Mouse (Mus musculus): ENCODE data around the gene Capn11.

The Capn11 gene

DNA sequence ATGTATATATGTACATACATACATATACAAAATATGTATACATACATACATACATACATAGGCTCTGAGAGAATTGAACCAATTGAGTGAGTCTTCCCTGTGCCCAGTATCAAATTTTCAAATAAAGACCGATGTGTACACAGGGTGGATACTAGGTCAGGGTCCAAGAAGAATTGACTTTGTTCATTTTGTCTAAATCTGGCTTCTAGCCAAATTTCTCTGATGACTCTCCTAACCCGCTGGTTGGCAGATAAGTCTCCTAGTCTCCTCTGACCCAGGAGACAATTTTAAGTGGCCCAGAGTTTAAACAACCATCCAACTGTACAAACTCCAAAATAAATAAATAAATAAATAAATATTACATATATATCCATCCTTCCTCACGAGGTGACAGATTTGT, 60.2 kb downstream of the Capn11 start:
- no peak for DNase-seq (ENCODE audit: low read depth, low spot score)

DNA sequence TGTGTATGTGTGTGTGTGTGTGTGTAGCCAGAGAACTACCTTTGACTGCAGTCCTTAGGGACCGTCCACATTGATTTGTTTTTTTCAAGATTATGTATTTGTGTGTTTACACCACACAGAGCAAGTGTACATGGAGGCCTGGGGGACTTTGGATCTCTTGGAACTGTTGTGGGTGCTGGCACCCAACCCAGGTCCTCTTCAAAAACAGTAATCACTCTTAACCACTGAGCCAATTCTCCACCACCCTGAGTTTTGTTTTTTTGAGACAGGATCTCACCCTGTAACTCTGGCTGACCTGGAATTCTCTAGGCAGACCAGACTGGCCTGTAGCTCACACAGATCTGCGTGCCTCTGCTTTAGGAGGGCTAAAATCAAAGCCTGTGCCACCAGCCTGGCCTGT, 60.7 kb downstream of the Capn11 start:
- no peak for DNase-seq (ENCODE audit: low read depth, low spot score)

DNA sequence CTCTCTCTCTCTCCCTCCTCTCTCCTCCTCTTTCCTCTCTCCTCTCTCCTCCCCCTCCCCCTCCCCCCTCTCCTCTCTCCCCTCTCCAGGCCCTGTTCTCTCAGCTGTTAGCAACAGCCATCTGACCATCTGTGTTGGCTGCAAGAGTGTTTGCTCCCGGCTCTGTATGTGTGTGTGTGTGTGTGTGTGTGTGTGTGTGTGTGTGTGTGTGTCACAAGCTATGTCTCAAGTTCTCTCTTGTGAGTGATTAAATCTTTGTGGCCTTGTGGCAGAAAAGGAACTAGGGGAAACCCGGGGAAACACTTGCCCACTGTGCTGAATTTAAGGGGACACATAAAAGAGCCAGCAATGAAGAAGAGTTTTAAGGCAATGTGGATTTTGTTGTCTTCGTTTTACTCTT, 61.3 kb downstream of the Capn11 start:
- no peak for DNase-seq (ENCODE audit: low read depth, low spot score)

DNA sequence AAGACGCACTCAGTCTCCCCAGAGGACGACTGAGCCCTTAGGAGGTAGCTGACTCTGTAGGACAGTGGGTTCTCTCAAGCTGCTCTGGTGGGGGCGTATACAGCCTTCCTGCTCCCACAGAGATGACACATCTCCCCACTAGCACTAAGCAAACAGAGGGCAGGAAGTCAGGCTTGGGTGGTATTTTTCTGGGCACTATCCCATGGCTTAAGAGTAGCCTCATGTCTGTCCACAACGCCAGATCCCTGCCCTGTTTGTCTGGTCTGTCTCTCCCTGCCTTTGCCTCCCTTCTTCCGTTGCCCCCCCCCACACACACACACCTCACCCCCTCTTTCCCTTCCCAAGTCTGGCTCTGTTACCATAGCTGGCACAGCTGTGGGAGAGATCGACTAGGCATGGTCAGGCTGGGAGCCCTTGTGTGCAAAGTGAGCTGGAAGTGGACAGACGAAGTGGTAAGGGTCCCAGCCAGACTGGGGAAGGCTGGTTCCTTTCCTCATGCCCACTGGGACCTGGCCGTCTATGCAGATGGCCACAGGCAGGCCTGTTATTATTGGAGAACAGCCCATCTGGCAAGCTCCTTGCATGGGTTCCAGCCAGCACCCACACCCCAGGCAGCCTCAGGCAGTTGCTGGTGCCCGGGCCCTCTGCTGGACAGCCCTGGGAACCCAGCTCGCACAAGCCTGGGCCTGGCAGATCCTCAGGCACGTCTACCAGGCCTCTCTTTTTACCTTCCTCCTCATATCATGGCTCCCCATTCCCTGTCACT, 62.3 kb downstream of the Capn11 start:
- DNase-seq (ENCODE audit: low read depth, low spot score): no peak

DNA sequence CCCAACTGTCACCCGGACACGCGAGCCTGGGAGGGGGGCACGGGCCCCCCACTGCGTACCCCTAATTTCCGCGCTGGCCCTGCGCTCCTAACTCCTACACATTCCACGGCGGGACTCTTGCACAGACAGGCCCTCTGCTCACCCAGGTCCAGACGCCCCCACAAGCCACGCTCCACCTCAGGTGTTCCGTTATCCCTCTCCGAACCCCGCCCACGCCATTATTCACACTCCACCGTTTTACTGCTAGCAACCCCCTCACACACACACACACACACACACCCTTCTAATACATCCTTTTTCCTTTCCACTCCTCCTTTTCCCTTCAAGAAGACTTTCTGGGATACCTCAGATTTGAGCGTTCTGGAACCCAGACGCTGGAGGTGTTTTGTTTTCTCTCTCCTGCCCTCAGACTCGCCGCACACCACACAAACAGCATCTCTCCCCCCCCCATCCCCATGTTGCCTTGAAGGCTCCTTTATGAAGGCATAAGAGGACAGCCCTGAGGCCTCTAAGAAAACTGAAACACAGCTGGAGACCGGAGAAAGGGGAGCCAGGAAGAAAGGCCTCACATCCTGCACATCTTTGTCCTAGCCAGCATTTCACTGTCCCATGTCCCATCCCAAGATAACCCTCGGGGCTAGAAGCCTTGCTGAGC, 63.3 kb downstream of the Capn11 start:
- no peak for DNase-seq (ENCODE audit: low read depth, low spot score)

DNA sequence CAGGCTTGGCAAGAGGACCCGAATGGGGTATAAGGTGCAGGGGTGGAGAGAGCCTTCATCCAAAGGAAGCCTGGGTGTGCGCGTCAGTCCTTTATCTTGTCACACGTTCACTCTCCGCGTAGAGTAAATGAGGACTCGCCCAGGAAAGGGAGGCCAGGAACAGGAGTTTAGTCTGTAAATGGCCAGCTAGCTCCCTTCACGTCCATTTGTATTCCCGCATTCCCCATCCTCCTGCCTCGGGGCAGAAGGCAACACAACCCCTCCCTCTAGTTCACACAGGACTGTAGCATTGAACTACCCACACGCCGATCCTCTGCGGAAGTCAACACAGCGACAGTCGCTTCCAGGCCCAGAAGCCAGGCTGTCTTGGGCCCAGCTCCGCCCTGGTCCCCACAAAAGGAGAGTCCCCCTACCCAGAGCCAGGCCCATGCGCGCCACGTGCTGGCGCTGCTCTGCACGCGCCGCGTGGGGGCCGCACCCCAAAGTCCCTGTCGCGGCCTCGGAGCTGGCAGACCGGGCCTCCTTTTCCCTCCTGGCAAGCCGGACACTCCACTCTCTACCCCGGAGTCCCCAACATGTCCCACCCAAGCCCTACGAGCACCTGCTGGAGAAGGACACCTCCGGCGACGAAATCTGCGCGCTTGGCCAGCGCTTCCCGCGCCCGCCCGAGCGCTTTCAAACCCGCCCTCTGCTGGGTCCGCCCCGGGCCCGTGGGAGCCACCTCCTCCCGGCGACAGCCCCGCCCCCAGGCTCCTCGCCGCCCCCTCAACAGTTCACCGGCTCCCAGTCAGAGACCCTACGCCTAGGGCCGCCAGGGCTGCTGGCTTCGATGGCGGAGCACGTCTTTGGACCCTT, 64.0 kb downstream of the Capn11 start:
- no peak for DNase-seq (ENCODE audit: low read depth, low spot score)

DNA sequence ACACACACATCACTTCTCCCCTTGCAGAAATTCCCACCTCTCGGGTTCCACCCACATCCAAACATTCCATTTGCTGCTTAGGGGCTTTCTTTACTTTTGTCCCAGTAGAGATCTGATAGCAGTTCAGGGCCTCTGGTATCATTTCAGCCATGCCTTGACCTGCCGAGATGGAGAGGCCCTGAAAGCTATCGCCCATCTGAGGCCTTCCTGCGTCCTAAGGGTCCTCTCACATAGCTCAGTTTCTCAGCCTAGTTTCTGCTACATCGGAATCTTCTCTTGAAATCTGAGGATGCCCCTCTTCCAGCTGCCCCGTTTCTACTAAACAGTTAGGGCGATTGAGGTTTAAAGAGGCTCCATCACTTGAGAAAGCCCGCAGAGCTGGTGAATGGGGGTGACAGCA, 64.9 kb downstream of the Capn11 start:
- no peak for DNase-seq (ENCODE audit: low read depth, low spot score)

DNA sequence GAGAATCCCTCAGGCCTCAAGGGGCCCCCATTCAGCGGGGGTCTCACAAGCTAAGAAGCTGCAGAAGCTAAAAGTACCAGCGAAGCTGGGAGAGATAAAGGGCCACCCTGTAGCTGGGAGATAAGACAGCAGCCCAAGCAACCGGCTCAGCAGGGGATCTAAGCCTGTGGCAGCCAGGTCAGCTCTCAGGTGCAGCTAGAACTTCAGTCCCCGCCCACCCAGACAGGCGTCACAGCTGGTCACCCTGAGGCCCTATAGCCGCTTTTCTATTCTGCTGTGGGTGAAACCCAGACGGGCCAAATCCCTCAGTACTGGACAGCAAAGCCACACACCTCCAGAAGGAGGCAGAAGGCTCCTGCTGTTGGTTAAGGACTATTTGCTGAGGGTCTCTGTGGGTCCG, 65.6 kb downstream of the Capn11 start:
- no peak for DNase-seq (ENCODE audit: low read depth, low spot score)

DNA sequence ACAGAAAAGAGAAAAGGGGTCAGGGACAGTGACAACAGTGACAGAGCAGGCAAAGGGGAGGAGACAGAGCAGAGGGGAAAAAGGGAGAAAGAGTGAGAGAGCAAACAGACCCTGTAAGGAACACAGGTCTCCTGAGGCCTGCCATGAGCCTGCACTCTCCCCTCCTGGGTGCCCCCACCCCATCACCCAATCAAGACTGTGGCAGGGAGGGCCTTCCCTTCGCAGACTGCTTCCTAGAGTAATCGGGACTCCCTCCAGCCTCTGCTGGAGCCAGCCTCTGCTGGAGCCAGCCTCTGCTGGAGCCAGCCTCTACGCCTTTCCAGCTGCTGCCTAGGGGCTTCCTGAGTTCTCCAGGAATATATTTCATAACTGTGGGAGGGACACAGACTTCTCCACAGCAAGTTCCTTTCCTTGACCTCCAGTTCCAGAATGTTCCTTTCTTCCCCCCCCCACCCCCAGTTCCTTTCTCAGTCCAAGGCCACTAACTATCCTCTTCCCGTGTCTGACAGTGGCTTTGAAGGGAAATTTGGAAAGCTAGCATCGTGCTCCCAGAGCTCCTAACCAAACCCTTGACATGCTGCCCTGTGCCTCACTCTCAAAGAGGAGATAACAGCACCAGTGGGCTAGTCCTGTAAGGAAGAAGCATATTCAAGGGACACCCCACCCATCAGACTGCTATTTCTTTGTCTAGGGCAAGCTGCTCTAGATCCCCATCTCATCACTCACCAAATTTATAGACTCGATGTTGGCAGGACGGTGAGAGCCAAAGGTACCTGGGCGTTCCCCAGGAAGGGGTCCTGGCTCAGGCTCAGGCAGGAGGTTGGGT, 66.3 kb downstream of the Capn11 start:
- DNase-seq (ENCODE audit: low read depth, low spot score): no peak

DNA sequence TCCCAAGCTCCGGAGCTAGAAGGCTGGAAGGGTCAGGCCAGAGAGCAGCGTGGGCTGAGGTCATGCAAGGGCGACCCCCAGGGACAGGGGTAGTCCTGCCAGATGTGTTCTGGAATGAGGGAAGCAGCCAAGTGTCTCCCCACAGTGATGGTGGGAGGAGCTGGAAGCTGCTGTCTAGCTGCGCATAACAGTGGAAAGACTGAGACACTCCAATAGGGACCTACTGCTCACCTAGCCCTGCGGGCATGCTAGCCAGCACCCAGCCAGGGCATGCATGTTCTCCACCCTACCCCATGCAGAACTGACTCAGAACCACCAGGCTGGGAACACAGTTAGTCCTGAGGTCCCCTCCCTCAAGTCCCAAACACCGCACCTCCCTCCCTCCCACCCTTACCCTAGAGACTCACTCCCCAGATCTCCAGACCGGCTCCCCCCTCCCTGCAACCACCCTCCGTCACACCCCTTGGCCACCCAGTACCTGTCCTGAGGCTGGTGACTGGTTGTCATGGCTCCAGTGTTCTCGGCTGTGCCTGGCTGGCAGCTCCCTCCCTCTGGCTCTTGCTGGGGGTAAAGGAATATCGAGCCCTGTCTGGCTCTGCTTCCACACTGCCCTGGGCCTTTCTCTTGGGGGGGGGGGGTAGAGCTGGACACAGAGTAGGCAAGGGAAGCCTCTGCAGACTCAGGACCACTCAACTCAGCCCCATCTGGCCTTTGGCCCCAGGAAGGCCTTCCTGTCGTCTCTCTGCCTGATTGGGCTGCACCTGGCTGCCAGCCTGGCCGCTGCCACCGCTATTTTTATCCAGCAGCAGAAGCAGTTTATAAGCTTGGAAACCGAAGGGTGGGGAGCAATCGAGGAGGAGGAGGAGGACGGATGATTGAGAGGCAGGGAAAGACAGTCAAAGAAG, 67.2 kb downstream of the Capn11 start:
- DNase-seq (ENCODE audit: low read depth, low spot score): no peak

DNA sequence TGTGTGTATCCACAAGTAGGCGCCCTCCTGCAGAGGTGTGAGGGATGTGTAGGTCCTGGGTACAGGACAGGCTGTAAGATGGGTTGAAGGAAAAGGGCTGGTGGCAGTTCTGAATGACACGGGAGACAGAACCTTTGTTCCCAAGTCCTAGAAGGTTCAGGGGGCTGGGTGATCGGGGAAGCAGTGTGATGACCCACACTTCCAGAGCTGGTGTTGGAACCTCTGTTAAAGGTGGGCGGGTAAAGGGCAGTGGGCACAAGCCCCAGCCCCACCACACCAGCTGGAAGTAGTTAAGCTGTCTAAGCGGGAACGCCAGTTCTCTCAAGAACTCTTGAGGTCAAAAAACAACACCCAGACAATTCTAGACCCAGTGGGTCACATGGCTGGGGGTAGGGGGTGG, 68.7 kb downstream of the Capn11 start:
- no peak for DNase-seq (ENCODE audit: low read depth, low spot score)

DNA sequence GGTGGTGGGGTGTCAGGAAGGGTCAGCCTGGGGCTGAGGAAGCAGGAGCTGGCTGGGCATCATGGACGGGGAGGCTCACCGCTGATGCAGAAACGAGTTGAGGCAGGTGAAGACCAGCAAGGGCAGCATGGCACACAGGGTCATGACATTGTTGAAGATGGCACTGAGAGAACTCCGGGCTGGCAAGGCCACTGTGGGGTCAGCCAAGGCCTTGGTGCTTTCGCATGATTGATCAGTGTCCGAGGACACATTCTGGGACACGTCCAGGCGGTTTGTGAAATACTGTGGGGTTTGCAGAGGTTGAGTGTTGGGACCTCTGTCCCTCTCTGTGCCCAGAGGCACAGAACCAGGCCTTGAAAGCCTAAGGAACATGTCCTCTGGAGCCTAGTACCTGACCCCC, 69.3 kb downstream of the Capn11 start:
- DNase-seq (ENCODE audit: low read depth, low spot score): no peak

DNA sequence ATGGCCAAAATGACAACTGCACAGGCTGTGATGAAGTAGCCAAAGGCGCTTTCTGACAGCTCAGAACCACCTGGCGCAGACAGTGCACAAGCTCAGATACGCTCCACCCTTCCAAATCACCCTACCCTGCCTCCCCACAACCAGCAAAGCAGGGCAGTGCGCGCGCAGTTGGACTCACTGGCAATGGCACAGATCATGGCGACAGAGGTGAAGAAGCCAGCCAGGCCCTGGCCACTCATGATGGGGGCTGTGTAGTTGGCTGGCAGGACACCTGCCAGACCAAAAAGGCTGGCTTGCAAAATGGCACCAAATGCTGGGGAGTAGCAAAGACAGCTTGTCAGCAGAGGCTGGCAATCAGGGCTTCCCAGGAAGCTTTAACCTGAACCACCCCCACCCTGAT, 69.9 kb downstream of the Capn11 start:
- DNase-seq (ENCODE audit: low read depth, low spot score): no peak

DNA sequence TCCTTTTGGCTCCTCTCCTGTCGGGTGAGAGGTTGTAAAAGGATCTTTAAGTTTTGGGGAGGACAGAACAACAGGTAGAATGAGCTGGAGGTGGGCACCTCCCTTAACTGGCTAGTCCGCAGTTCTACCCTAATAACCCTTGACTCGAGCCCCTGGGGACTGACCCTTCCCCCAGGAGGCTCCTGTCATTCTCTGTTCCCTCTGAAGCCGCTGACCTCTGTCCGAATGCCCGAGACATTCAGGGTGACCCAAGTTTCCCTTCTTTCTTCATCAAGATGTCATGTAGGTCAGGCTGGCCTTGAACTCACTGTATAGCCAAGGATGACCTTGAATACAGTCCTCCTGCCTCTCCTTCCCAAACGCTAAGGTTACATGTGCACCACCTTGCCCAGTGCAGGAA, 70.8 kb downstream of the Capn11 start:
- DNase-seq (ENCODE audit: low read depth, low spot score): no peak

DNA sequence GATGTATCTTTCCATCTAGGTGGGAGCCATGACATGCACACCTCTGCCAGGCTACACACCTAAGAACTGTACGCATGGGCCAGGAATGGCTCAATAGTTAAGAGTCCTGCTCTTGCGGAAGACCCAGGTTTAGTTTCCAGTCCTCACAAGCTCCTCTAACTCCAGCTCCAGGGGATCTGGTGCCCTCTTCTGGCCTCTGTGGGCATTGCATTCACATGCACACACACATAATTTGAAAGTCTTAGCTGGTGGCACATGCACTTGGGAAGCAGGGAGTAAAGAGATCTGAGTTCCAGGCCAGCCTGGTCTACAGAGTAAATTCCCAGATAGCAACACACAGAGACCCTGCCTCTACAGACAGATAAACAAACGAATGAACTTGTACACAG, 72.7 kb downstream of the Capn11 start:
- DNase-seq (ENCODE audit: low read depth, low spot score): no peak

DNA sequence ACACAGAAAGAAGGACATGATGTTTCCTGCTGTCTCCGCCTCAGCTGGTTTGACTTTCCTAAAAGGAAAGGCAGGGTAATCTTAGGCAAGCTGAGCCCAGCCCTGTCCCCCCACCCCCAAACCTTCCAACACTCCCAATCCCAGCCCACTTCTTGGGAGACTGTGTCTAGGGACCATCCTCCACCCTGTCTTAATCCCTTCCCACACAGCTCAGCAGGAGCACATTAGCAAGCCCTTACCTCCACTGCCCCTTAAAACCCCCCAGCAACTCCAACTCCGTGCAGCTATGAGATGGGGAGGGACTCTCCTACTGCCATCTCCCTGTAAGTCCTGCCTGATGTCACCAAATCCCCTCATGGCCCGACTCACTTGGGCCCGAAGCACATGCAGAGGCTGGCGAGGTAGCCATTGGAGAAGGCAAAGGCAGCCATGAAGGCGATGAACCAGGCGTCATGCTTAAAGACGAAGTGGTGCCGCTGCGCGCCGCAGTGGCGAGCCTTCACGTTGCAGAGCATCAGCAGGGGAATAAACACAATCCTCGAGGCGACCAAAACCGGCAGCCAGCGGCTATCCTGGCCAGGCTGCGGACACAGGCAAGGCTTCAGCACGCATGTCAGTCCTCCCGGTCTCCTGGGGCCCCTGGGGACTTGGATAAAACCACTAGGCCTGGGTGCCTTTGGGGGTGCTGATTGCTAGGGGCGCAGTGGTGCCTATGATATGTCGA, 73.2 kb downstream of the Capn11 start:
- DNase-seq (ENCODE audit: low read depth, low spot score): no peak

DNA sequence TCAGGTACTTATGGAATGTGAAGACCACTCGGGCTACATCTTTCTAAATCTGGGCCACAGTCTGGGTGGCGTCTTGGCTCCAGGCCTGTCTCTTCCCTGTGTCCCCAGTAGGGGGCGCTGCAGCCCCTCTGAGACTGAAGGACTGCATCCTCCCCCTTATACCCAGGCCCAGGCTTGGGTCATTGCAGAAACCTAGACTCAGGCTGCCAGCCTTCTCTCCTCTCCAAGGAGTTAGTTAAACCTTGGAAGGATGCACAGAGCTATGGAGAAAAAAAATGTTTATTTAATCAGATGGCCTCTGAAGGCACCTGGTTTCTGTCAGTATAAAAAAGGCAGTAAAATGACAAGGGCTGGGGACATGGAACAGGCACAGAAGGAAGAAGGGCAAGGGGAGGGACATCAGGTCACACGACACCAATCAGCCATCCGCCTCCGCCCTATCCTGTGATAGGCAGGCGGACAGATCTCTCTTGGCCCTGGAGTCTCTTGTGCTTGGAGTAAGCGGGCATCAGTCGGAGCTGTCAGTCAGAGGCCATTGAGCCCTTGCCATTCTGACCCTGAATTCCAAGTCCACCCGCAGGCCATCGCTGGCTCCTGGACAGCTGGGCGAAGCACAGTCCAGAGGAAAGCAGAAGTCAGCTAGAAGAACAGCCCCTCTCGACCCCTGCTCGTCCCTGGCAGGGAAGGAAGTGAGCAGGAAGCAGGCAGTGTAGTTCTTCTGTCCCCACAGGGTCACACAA, 74.0 kb downstream of the Capn11 start:
- no peak for DNase-seq (ENCODE audit: low read depth, low spot score)

DNA sequence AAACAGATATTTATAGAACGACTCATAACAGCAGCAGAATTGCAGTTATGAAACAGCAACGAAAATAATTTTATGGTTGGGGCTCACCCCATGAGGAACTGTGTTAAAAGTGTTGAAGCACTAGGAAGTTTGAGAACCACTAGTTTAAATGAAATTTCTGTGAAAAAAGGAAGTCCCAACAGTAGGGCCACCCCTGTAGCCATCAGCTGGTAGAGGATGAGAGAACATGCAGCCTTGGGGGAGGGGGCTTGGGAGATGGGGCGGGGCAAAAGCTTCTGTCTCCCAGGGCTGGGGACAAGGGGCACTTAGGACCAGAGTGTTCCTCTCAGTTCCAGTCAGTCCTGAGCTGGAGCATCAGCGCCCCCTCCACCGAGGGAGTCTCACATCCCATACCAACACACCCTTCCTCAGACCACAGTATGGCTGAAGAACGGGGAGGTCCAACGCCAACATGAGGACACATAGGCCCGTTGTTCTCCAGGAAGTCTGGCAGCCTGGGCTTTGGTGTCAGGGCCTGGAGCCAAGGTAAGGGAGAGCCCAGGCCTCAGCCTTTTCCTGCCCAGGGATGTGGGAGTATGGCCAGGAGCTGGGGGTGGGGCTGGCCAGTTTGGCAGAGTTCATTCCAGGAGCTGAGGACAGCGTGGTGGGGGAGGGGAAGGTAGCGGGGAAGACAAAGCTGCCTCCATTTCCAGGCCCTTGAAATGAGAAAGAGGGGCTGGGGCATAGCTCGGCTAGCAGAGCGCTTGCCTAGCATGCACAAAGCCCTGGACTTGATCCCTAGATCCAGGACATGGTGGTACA, 74.8 kb downstream of the Capn11 start:
- no peak for DNase-seq (ENCODE audit: low read depth, low spot score)
